Mouse (Mus musculus) retina, embryonic 14.5 days (tissue): ENCODE data around the gene Gm42417.
"Not testable (repeated sequence)": the region's sequence is repeated elsewhere in the genome, so short reads cannot be mapped to it uniquely, and the experiment has no call there.

Experiments
- DNase-seq: peaks from one replicate; pipeline ENCODE4 v3.0.0-alpha.2; 2015; ENCODE audit warnings: low spot score

Gm42417 gene

GRCm38 (mm10) chr1:36545382-36545781, 6.2 kb upstream of the Gm42417 start:
- no peak for DNase-seq

GRCm38 (mm10) chr1:36542925-36543324, 3.7 kb upstream of the Gm42417 start:
- DNase-seq, result no peak

- no peak for DNase-seq
Observed at GRCm38 (mm10) chr1:36541844-36542243, 2.6 kb upstream of the Gm42417 start.

- no peak for DNase-seq
Observed at GRCm38 (mm10) chr1:36540807-36541206, 1.6 kb upstream of the Gm42417 start.

- DNase-seq, result no peak
Observed at GRCm38 (mm10) chr1:36540132-36540531, 903 bp upstream of the Gm42417 start.

- no peak for DNase-seq
Observed at GRCm38 (mm10) chr1:36538727-36539126, 502 bp downstream of the Gm42417 start.

GRCm38 (mm10) chr1:36536783-36537182, 2.4 kb downstream of the Gm42417 start, which contains the start of gene Ankrd23:
TSS of gene Ankrd23 (minus strand) at chr1:36536883.
- not testable (repeated sequence) for DNase-seq

GRCm38 (mm10) chr1:36536397-36536728, 2.9 kb downstream of the Gm42417 start:
- no peak for DNase-seq

- no peak for DNase-seq
Observed at GRCm38 (mm10) chr1:36535477-36536396, 3.5 kb downstream of the Gm42417 start.

GRCm38 (mm10) chr1:36534595-36535058, 4.6 kb downstream of the Gm42417 start:
- no peak for DNase-seq

- no peak for DNase-seq
Observed at GRCm38 (mm10) chr1:36533546-36533945, 5.7 kb downstream of the Gm42417 start.

GRCm38 (mm10) chr1:36531461-36531860, 7.8 kb downstream of the Gm42417 start:
- DNase-seq, result no peak

- DNase-seq, result no peak
Observed at GRCm38 (mm10) chr1:36530962-36531361, 8.3 kb downstream of the Gm42417 start.

GRCm38 (mm10) chr1:36530485-36530884, 8.7 kb downstream of the Gm42417 start:
- DNase-seq, result no peak

GRCm38 (mm10) chr1:36529875-36530274, 9.4 kb downstream of the Gm42417 start:
- no peak for DNase-seq

GRCm38 (mm10) chr1:36529274-36529673, 10.0 kb downstream of the Gm42417 start:
- no peak for DNase-seq

GRCm38 (mm10) chr1:36528351-36528750, 10.9 kb downstream of the Gm42417 start:
- peak; percentile 35 for DNase-seq

GRCm38 (mm10) chr1:36526903-36527302, 12.3 kb downstream of the Gm42417 start:
- DNase-seq, result no peak

- DNase-seq, result no peak
Observed at GRCm38 (mm10) chr1:36525774-36526173, 13.5 kb downstream of the Gm42417 start.

GRCm38 (mm10) chr1:36524058-36524457, 15.2 kb downstream of the Gm42417 start:
- DNase-seq, result no peak

GRCm38 (mm10) chr1:36523332-36524013, 15.8 kb downstream of the Gm42417 start:
- no peak for DNase-seq

GRCm38 (mm10) chr1:36522210-36522609, 17.0 kb downstream of the Gm42417 start:
- DNase-seq, result no peak

GRCm38 (mm10) chr1:36519626-36520025, 19.6 kb downstream of the Gm42417 start:
- no peak for DNase-seq
